Mouse (Mus musculus): ENCODE data around the gene Nfia. TPM values are rescaled to one million over a fixed set of nuclear protein-coding genes. Genes with fewer than 3 reads are reported as not detected.

The Nfia gene
- polyA plus RNA-seq, 1 experiment: 24.3 TPM

GRCm38 (mm10) chr4:97831611-97832278 lies 59.2 kb downstream of the Nfia start:
- no peak for DNase-seq (ENCODE audit: extremely low spot score in 1 of 2, low spot score in 1 of 2)

GRCm38 (mm10) chr4:97832279-97832640 lies 59.7 kb downstream of the Nfia start:
- DNase-seq (ENCODE audit: extremely low spot score in 1 of 2, low spot score in 1 of 2): no peak

GRCm38 (mm10) chr4:97836812-97837211 lies 64.3 kb downstream of the Nfia start:
- no peak for DNase-seq (ENCODE audit: extremely low spot score in 1 of 2, low spot score in 1 of 2)

GRCm38 (mm10) chr4:97837724-97838123 lies 65.2 kb downstream of the Nfia start:
- no peak for DNase-seq (ENCODE audit: extremely low spot score in 1 of 2, low spot score in 1 of 2)

- DNase-seq (ENCODE audit: extremely low spot score in 1 of 2, low spot score in 1 of 2): no peak
Observed at GRCm38 (mm10) chr4:97838651-97839050, 66.1 kb downstream of the Nfia start.

GRCm38 (mm10) chr4:97839406-97840101 lies 67.0 kb downstream of the Nfia start:
- DNase-seq (ENCODE audit: extremely low spot score in 1 of 2, low spot score in 1 of 2): no peak

- DNase-seq (ENCODE audit: extremely low spot score in 1 of 2, low spot score in 1 of 2): no peak
Observed at GRCm38 (mm10) chr4:97840227-97841062, 67.9 kb downstream of the Nfia start.

GRCm38 (mm10) chr4:97841063-97841595 lies 68.6 kb downstream of the Nfia start:
- DNase-seq (ENCODE audit: extremely low spot score in 1 of 2, low spot score in 1 of 2): no peak

GRCm38 (mm10) chr4:97841745-97842144 lies 69.2 kb downstream of the Nfia start:
- DNase-seq (ENCODE audit: extremely low spot score in 1 of 2, low spot score in 1 of 2): no peak

GRCm38 (mm10) chr4:97843981-97844690 lies 71.6 kb downstream of the Nfia start:
- DNase-seq (ENCODE audit: extremely low spot score in 1 of 2, low spot score in 1 of 2): no peak

- no peak for DNase-seq (ENCODE audit: extremely low spot score in 1 of 2, low spot score in 1 of 2)
Observed at GRCm38 (mm10) chr4:97844899-97845298, 72.4 kb downstream of the Nfia start.

GRCm38 (mm10) chr4:97847653-97848052 lies 75.1 kb downstream of the Nfia start:
- no peak for DNase-seq (ENCODE audit: extremely low spot score in 1 of 2, low spot score in 1 of 2)

- DNase-seq (ENCODE audit: extremely low spot score in 1 of 2, low spot score in 1 of 2): no peak
Observed at GRCm38 (mm10) chr4:97850991-97851390, 78.5 kb downstream of the Nfia start.

- DNase-seq (ENCODE audit: extremely low spot score in 1 of 2, low spot score in 1 of 2): no peak
Observed at GRCm38 (mm10) chr4:97851698-97852097, 79.2 kb downstream of the Nfia start.

GRCm38 (mm10) chr4:97852626-97853025 lies 80.1 kb downstream of the Nfia start:
- no peak for DNase-seq (ENCODE audit: extremely low spot score in 1 of 2, low spot score in 1 of 2)

GRCm38 (mm10) chr4:97854779-97855178 lies 82.2 kb downstream of the Nfia start:
- DNase-seq (ENCODE audit: extremely low spot score in 1 of 2, low spot score in 1 of 2): no peak

GRCm38 (mm10) chr4:97855712-97856420 lies 83.3 kb downstream of the Nfia start:
- no peak for DNase-seq (ENCODE audit: extremely low spot score in 1 of 2, low spot score in 1 of 2)

GRCm38 (mm10) chr4:97857549-97857948 lies 85.0 kb downstream of the Nfia start:
- no peak for DNase-seq (ENCODE audit: extremely low spot score in 1 of 2, low spot score in 1 of 2)

- DNase-seq (ENCODE audit: extremely low spot score in 1 of 2, low spot score in 1 of 2): no peak
Observed at GRCm38 (mm10) chr4:97859431-97859830, 86.9 kb downstream of the Nfia start.

- DNase-seq (ENCODE audit: extremely low spot score in 1 of 2, low spot score in 1 of 2): no peak
Observed at GRCm38 (mm10) chr4:97860376-97860775, 87.8 kb downstream of the Nfia start.
